ENCODE assay signal across 17 mouse cellular contexts in the genomic region with DNA sequence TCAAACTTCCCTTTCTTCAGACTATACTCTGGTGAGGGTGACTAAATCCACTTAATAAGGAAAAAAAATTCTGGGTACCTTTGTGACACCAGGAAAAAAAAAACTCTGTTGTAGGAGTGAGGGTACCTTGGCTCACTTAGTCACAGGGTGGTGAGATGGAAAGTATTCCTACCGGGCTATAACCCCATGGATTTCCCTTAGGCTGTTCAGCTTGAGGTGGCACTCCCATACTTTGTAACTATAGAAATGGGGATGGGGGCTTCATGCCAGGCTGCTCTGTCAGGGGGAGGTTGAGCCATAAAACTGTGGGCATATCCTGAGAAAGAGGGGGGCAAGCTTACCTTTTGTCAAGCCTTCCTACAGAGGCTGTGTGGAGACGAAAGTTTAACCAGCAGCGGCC.
"Had no signal": no experiment of that assay in that cellular context is flagged by ENCODE, and none has a peak within 500 bp of the region (broad histone marks: within the 10 kb centered on the region; RNA-seq: fewer than 3 reads in every experiment).

No protein-coding gene starts in this region.

- H3K9me3 ChIP-seq: kidney, embryonic 15.5 days; liver, embryonic 12.5 days; liver, embryonic 15.5 days; lung, embryonic 15.5 days; megakaryocyte, embryonic 14.5 days; midbrain, embryonic 12.5 days; midbrain, embryonic 15.5 days had no signal

- H3K4me1 ChIP-seq: liver, embryonic 12.5 days; liver, embryonic 15.5 days; lung, embryonic 15.5 days; megakaryocyte, embryonic 14.5 days; midbrain, embryonic 12.5 days had no signal

- H3K36me3 ChIP-seq: kidney, embryonic 15.5 days; liver, embryonic 12.5 days; liver, embryonic 15.5 days; lung, embryonic 15.5 days; midbrain, embryonic 12.5 days; midbrain, embryonic 15.5 days had no signal

- H3K4me3 ChIP-seq: kidney, embryonic 15.5 days; left cerebral cortex, adult 2 months; liver, embryonic 12.5 days; liver, embryonic 15.5 days; lung, embryonic 15.5 days; megakaryocyte, embryonic 14.5 days; midbrain, embryonic 12.5 days; midbrain, embryonic 15.5 days; myocyte had no signal

- DNase-seq: layer of hippocampus, postnatal 36 days; liver; lung, adult 18-20 months; right cerebral cortex, postnatal 14 days; right cerebral cortex, postnatal 4 days; thymus, postnatal 25 days had no signal

- H3K27me3 ChIP-seq: kidney, embryonic 15.5 days; liver, embryonic 12.5 days; liver, embryonic 15.5 days; lung, embryonic 15.5 days; megakaryocyte, embryonic 14.5 days; midbrain, embryonic 12.5 days; midbrain, embryonic 15.5 days had no signal

- ATAC-seq: intestine, postnatal 0 days; liver, embryonic 12.5 days; midbrain, embryonic 15.5 days had no signal

- H3K27ac ChIP-seq: kidney, embryonic 15.5 days; left cerebral cortex, adult 2 months; liver, embryonic 12.5 days; liver, embryonic 15.5 days; lung, embryonic 15.5 days; midbrain, embryonic 12.5 days; midbrain, embryonic 15.5 days; stomach, postnatal 0 days had no signal

- H3K9ac ChIP-seq: kidney, embryonic 15.5 days; liver, embryonic 12.5 days; liver, embryonic 15.5 days; lung, embryonic 15.5 days; midbrain, embryonic 12.5 days; midbrain, embryonic 15.5 days had no signal

- H3K4me2 ChIP-seq: kidney, embryonic 15.5 days; liver, embryonic 12.5 days; liver, embryonic 15.5 days; lung, embryonic 15.5 days; midbrain, embryonic 12.5 days; midbrain, embryonic 15.5 days had no signal
